Mouse (Mus musculus): ENCODE measurements around the gene Atf1. TPM values are rescaled to one million over a fixed set of nuclear protein-coding genes. Genes with fewer than 3 reads are reported as not detected.

Gene Atf1
- polyA plus RNA-seq, 1 experiment from 2014 or later = 28.3 TPM

- no peaks in the 10 kb centered on the region for H3K9me3 ChIP-seq (ENCODE audit: low read length)
- no peak overlapping the region for H3K27ac ChIP-seq (ENCODE audit: low read length)
- H3K4me2 ChIP-seq (replicated peaks; ENCODE audit: low read depth, low read length) = no peak overlapping the region
- H3K4me3 ChIP-seq (ENCODE audit: low read depth, low read length) = no peak overlapping the region
- H3K27me3 ChIP-seq (replicated peaks; ENCODE audit: insufficient read depth, low read length) = no peaks in the 10 kb centered on the region
- ATAC-seq (no peak), DNase-seq (ENCODE audit: low spot score) (no peak)
- H3K36me3 ChIP-seq (ENCODE audit: insufficient read depth, low read length) = no peaks in the 10 kb centered on the region
- 90% methylated on average over 7 of the region's 7 CpGs for WGBS
- no peaks in the 10 kb centered on the region for H3K4me1 ChIP-seq (ENCODE audit: insufficient read depth, low read depth, low read length)
- no peak overlapping the region for H3K9ac ChIP-seq (replicated peaks; ENCODE audit: low read depth)
- TF ChIP-seq CTCF (IDR thresholded peaks at IDR 0.05) (no peak), EP300 (IDR thresholded peaks at IDR 0.05) (no peak)
These were observed 47.4 kb downstream of the Atf1 start for GRCm38 (mm10) chr15:100274790-100275559.

DNA sequence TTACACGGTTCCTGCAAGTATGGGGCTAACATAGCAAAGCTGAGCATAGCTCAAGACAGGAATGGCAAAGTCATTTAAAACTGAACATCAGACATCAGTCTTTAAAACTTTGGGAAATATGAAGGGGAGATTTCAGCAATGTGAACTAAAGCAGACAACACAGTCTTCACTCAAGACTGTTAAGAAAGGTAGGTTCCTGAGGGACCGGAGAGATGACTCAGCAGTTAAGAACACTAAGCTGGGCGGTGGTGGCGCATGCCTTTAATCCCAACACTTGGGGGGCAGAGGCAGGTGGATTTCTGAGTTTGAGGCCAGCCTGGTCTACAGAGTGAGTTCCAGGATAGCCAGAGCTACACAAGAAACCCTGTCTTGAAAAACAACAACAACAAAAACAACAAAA, 48.8 kb downstream of the Atf1 start:
- no peak overlapping the region for H3K27ac ChIP-seq (ENCODE audit: low read length)
- no peaks in the 10 kb centered on the region for H3K27me3 ChIP-seq (replicated peaks; ENCODE audit: insufficient read depth, low read length)
- no peak overlapping the region for H3K9ac ChIP-seq (replicated peaks; ENCODE audit: low read depth)
- H3K36me3 ChIP-seq (ENCODE audit: insufficient read depth, low read length) = no peaks in the 10 kb centered on the region
- no peak overlapping the region for H3K4me2 ChIP-seq (replicated peaks; ENCODE audit: low read depth, low read length)
- ATAC-seq = no peak
- TF ChIP-seq EP300 (IDR thresholded peaks at IDR 0.05) (no peak), CTCF (IDR thresholded peaks at IDR 0.05) (no peak)
- no peak overlapping the region for H3K4me3 ChIP-seq (ENCODE audit: low read depth, low read length)
- no peak for DNase-seq (ENCODE audit: low spot score)
- no peaks in the 10 kb centered on the region for H3K9me3 ChIP-seq (ENCODE audit: low read length)
- WGBS = 91% methylated on average over 4 of the region's 4 CpGs
- no peaks in the 10 kb centered on the region for H3K4me1 ChIP-seq (ENCODE audit: insufficient read depth, low read depth, low read length)

DNA sequence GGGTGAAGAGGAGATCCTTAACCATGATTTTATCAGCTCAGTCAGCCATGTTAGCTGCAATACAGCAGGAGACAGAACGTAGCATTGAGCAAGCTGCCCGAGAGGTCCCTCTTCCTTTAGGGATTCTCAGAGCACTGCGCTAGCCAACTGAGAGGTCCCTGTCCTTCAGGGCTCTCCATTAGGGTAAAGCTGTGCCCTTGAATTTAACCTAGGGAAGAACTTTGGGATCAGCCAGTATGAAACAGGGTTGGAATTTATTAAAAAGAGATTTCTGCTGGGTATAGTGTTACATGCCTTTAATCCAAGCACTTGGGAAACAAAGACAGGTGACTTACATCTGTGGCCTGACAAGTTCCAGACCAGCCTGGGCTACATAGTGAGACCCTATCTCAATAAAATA, 50.0 kb downstream of the Atf1 start:
- no peaks in the 10 kb centered on the region for H3K27me3 ChIP-seq (replicated peaks; ENCODE audit: insufficient read depth, low read length)
- H3K4me2 ChIP-seq (replicated peaks; ENCODE audit: low read depth, low read length) = no peak overlapping the region
- no peak overlapping the region for H3K27ac ChIP-seq (ENCODE audit: low read length)
- no peak for TF ChIP-seq CTCF (IDR thresholded peaks at IDR 0.05)
- TF ChIP-seq EP300 (IDR thresholded peaks at IDR 0.05) = no peak
- no peaks in the 10 kb centered on the region for H3K9me3 ChIP-seq (ENCODE audit: low read length)
- DNase-seq (ENCODE audit: low spot score) (no peak), ATAC-seq (no peak)
- no peaks in the 10 kb centered on the region for H3K36me3 ChIP-seq (ENCODE audit: insufficient read depth, low read length)
- no peaks in the 10 kb centered on the region for H3K4me1 ChIP-seq (ENCODE audit: insufficient read depth, low read depth, low read length)
- H3K9ac ChIP-seq (replicated peaks; ENCODE audit: low read depth) = no peak overlapping the region
- no peak overlapping the region for H3K4me3 ChIP-seq (ENCODE audit: low read depth, low read length)
- WGBS = 70% methylated on average over 3 of the region's 3 CpGs

GRCm38 (mm10) chr15:100280626-100281025, 53.0 kb downstream of the Atf1 start, which contains the start of gene Tmprss12:
TSS of gene Tmprss12 (plus strand) at chr15:100280837.
- no peak for DNase-seq (ENCODE audit: low spot score)
- no peak for ATAC-seq
- Histone ChIP-seq H3K27ac (ENCODE audit: low read length) (no peak within 1 kb of the TSS), H3K36me3 (ENCODE audit: insufficient read depth, low read length) (no peaks in the 10 kb centered on the region), H3K4me2 (replicated peaks; ENCODE audit: low read depth, low read length) (no peak within 1 kb of the TSS), H3K4me1 (ENCODE audit: insufficient read depth, low read depth, low read length) (no peaks in the 10 kb centered on the region), H3K27me3 (replicated peaks; ENCODE audit: insufficient read depth, low read length) (no peaks in the 10 kb centered on the region), H3K4me3 (ENCODE audit: low read depth, low read length) (no peak within 1 kb of the TSS), H3K9ac (replicated peaks; ENCODE audit: low read depth) (no peak within 1 kb of the TSS), H3K9me3 (ENCODE audit: low read length) (no peaks in the 10 kb centered on the region)
- WGBS = 97% methylated on average over 17 of the region's 20 CpGs
- TF ChIP-seq EP300 (IDR thresholded peaks at IDR 0.05) (no peak), CTCF (IDR thresholded peaks at IDR 0.05) (no peak)

DNA sequence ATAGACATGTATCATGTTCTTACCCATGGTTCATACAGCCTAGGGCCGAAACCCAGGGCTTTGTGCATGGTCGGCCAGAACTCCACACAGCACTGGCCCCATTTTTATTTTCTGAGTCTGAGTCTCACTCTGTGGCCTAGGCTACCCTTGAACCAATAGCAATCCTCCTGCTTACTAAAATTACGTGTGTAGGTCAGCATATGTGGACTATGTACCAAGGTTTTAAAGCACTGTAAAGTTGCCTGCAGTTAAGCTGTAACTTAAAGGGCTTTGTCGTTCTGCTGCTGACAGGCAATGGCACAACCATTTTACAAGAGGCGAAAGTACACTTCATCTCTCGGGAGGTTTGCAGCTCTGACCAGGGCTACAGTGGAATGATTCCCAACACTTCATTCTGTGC, 61.4 kb downstream of the Atf1 start:
- Histone ChIP-seq H3K4me3 (ENCODE audit: low read depth, low read length) (no peak overlapping the region), H3K9me3 (ENCODE audit: low read length) (no peaks in the 10 kb centered on the region), H3K9ac (replicated peaks; ENCODE audit: low read depth) (no peak overlapping the region), H3K27me3 (replicated peaks; ENCODE audit: insufficient read depth, low read length) (no peaks in the 10 kb centered on the region), H3K4me2 (replicated peaks; ENCODE audit: low read depth, low read length) (no peak overlapping the region), H3K27ac (ENCODE audit: low read length) (no peak overlapping the region), H3K4me1 (ENCODE audit: insufficient read depth, low read depth, low read length) (no peaks in the 10 kb centered on the region), H3K36me3 (ENCODE audit: insufficient read depth, low read length) (no peaks in the 10 kb centered on the region)
- ATAC-seq (no peak), DNase-seq (ENCODE audit: low spot score) (no peak)
- WGBS = 84% methylated on average over 6 of the region's 6 CpGs
- TF ChIP-seq EP300 (IDR thresholded peaks at IDR 0.05) (no peak), CTCF (IDR thresholded peaks at IDR 0.05) (no peak)

- 76% methylated on average over 5 of the region's 5 CpGs for WGBS
- no peak for ATAC-seq
These were observed 63.2 kb downstream of the Atf1 start for GRCm38 (mm10) chr15:100290858-100291257.

More at GRCm38 (mm10) chr15:100290858-100291257, 63.2 kb downstream of the Atf1 start:
- no peak overlapping the region for H3K27ac ChIP-seq (ENCODE audit: low read length)
- no peaks in the 10 kb centered on the region for H3K36me3 ChIP-seq (ENCODE audit: insufficient read depth, low read length)
- no peaks in the 10 kb centered on the region for H3K9me3 ChIP-seq (ENCODE audit: low read length)
- H3K9ac ChIP-seq (replicated peaks; ENCODE audit: low read depth) = no peak overlapping the region
- no peak overlapping the region for H3K4me2 ChIP-seq (replicated peaks; ENCODE audit: low read depth, low read length)
- H3K27me3 ChIP-seq (replicated peaks; ENCODE audit: insufficient read depth, low read length) = no peaks in the 10 kb centered on the region
- H3K4me1 ChIP-seq (ENCODE audit: insufficient read depth, low read depth, low read length) = no peaks in the 10 kb centered on the region
- H3K4me3 ChIP-seq (ENCODE audit: low read depth, low read length) = no peak overlapping the region
- TF ChIP-seq CTCF (IDR thresholded peaks at IDR 0.05) = no peak
- no peak for TF ChIP-seq EP300 (IDR thresholded peaks at IDR 0.05)
- DNase-seq (ENCODE audit: low spot score) = no peak

Data from lung, postnatal 0 days (tissue).